Mouse (Mus musculus) embryonic fibroblast, embryonic 13.5 days (primary cell): ENCODE results near the gene Armh1.

ENCODE experiments used
- CTCF ChIP-seq: IDR thresholded peaks from 2 replicates; pipeline ENCODE4 v1.5.1; 2011; ENCODE audit warnings: mild to moderate bottlenecking, control low read depth, low read length, moderate library complexity, borderline replicate concordance; ENCODE audit not compliant: insufficient read depth
- POLR2A ChIP-seq: IDR thresholded peaks from 2 replicates; pipeline ENCODE4 v1.6.1; 2011; ENCODE audit warnings: low read depth, mild to moderate bottlenecking, control low read depth, low read length, moderate library complexity

GRCm38 (mm10) chr4:117267831-117268437 lies 16.0 kb upstream of the Armh1 start:
- TF ChIP-seq POLR2A (no peak), CTCF (no peak)
